Mouse (Mus musculus) lung, postnatal 0 days (tissue): ENCODE results near the gene Eif4g2.

Source experiments
- CTCF ChIP-seq: IDR thresholded peaks from 2 replicates; pipeline ENCODE4 v1.5.1; 2016; ENCODE audit warnings: antibody characterized with exemption, mild to moderate bottlenecking
- EP300 ChIP-seq: IDR thresholded peaks from 2 replicates; pipeline ENCODE4 v1.6.1; 2016; ENCODE audit warnings: antibody characterized with exemption, mild to moderate bottlenecking, control low read depth

- no peak for TF ChIP-seq EP300
- no peak for TF ChIP-seq CTCF
Measured at GRCm38 (mm10) chr7:111109561-111109960, 26.7 kb upstream of the Eif4g2 start.
